Mouse (Mus musculus): ENCODE results near the gene Zbtb38. TPM values are rescaled to one million over a fixed set of nuclear protein-coding genes. Genes with fewer than 3 reads are reported as not detected.

The Zbtb38 gene
- 21.1 to 28.1 TPM (median 25.7 TPM) in 4 replicates for total RNA-seq (2023; ENCODE audit: inconsistent age)

DNA sequence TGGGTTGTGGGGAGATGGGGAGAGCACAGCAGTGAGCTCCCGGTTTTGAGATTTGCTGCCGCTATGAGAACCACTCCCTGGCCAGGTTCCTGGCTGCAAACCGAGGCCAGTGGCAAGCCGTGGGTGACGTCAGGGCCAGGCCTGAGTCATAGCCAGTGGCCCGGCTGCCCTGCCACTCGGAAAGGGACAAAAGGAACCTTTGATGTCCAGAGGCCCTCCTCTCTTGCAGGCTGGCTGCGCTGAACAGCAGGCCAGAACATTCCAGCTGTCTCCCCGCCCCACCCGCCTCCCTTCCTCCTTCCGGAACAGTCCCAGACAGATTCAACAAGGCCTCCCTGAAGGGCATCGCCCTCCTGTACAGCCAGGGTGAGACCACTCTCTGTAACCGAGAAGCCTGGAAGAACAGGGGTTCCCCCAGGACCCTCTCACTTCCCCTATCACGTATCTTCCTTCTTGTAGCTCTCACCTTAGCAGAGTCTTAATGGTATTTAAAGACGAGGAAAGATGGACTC lies at the start of gene Zbtb38:
Zbtb38 (minus strand) TSS at position 229 of the 512 bp plus-strand sequence.

Other genes starting within 250 kb of the Zbtb38 start
- gene Gm28729, start 227.6 kb downstream of the Zbtb38 start, total RNA-seq (2023; ENCODE audit: inconsistent age), result not detected in 4 replicates
- gene Rasa2, start 121.2 kb downstream of the Zbtb38 start, total RNA-seq (2023; ENCODE audit: inconsistent age), result 50.2 to 59.2 TPM (median 51.2 TPM) in 4 replicates
- gene Pxylp1, start 139.8 kb upstream of the Zbtb38 start, total RNA-seq (2023; ENCODE audit: inconsistent age), result 0.84 to 1.5 TPM (median 1.4 TPM) in 4 replicates